Mouse (Mus musculus) heart, adult 18-20 months (tissue): ENCODE results near the gene Col20a1. TPM values are rescaled to one million over a fixed set of nuclear protein-coding genes. Genes with fewer than 3 reads are reported as not detected.

Experiments
- total RNA-seq, 2 experiments: library from RNA; stranded (reverse); gene quantifications; 2 replicates each; pipeline ENCODE4 v1.2.3; 2021

Gene Col20a1
- total RNA-seq, 2 experiments from 2014 or later = 0.37 to 0.46 TPM

Other genes with a start within 250 kb of the Col20a1 start
- not detected for gene Bhlhe23, start 209.6 kb upstream of the Col20a1 start, total RNA-seq
- gene Ythdf1, start 65.6 kb upstream of the Col20a1 start, total RNA-seq = 10 to 100 TPM; 33.2 to 33.3 TPM
- gene Birc7, start 57.5 kb upstream of the Col20a1 start, total RNA-seq = not detected
- 1 to 10 TPM; 5.4 to 9.0 TPM for gene Nkain4, start 31.8 kb upstream of the Col20a1 start, total RNA-seq
- 10 to 100 TPM; 27.3 to 30.2 TPM for gene Arfgap1, start 19.3 kb upstream of the Col20a1 start, total RNA-seq
- not detected for gene Chrna4, start 57.0 kb downstream of the Col20a1 start, total RNA-seq
- under 1 TPM in 1 of 2 experiments, not detected in 1; 0.03 TPM for gene Kcnq2, start 148.8 kb downstream of the Col20a1 start, total RNA-seq
- gene Eef1a2, start 170.5 kb downstream of the Col20a1 start, total RNA-seq = 1,000 to 10,000 TPM; 1,477 to 1,557 TPM
- 10 to 100 TPM; 47.6 to 56.8 TPM for gene Ppdpf, start 200.7 kb downstream of the Col20a1 start, total RNA-seq
- under 1 TPM in 1 of 2 experiments, not detected in 1; 0.08 TPM for gene Ptk6, start 216.3 kb downstream of the Col20a1 start, total RNA-seq
- gene Srms, start 226.7 kb downstream of the Col20a1 start, total RNA-seq = under 1 TPM; 0.35 to 0.44 TPM
- not detected for gene Fndc11, start 233.5 kb downstream of the Col20a1 start, total RNA-seq